Mouse (Mus musculus): ENCODE results near the gene Tcf23.

Tcf23 gene

GRCm38 (mm10) chr5:30949654-30950326 is 18.7 kb upstream of the Tcf23 start:
- in situ Hi-C loops (cut with MboI), result no loop called here

- in situ Hi-C loops (cut with MboI), result no loop called here
Measured at GRCm38 (mm10) chr5:30950451-30950850, 18.0 kb upstream of the Tcf23 start.

- in situ Hi-C loops (cut with MboI), result no loop called here
Measured at GRCm38 (mm10) chr5:30950922-30951321, 17.5 kb upstream of the Tcf23 start.

GRCm38 (mm10) chr5:30951706-30952105 is 16.8 kb upstream of the Tcf23 start:
- in situ Hi-C loops (cut with MboI), result no loop called here

GRCm38 (mm10) chr5:30952551-30952950 is 15.9 kb upstream of the Tcf23 start:
- in situ Hi-C loops (cut with MboI), result no loop called here

GRCm38 (mm10) chr5:30954065-30954464 is 14.4 kb upstream of the Tcf23 start:
- in situ Hi-C loops (cut with MboI), result no loop called here

- in situ Hi-C loops (cut with MboI), result no loop called here
Measured at GRCm38 (mm10) chr5:30954556-30954955, 13.9 kb upstream of the Tcf23 start.

GRCm38 (mm10) chr5:30955751-30956150 is 12.7 kb upstream of the Tcf23 start:
- in situ Hi-C loops (cut with MboI), result no loop called here

GRCm38 (mm10) chr5:30957891-30958290 is 10.6 kb upstream of the Tcf23 start:
- in situ Hi-C loops (cut with MboI), result no loop called here

- in situ Hi-C loops (cut with MboI), result no loop called here
Measured at GRCm38 (mm10) chr5:30959198-30959854, 9.1 kb upstream of the Tcf23 start.

- in situ Hi-C loops (cut with MboI), result no loop called here
Measured at GRCm38 (mm10) chr5:30959966-30960501, 8.4 kb upstream of the Tcf23 start, which contains the start of gene Preb. Preb (minus strand) TSS chr5:30960361.

GRCm38 (mm10) chr5:30960814-30961213 is 7.6 kb upstream of the Tcf23 start:
- in situ Hi-C loops (cut with MboI), result no loop called here

GRCm38 (mm10) chr5:30961545-30962505 is 6.6 kb upstream of the Tcf23 start:
- in situ Hi-C loops (cut with MboI), result no loop called here

GRCm38 (mm10) chr5:30963916-30964315 is 4.5 kb upstream of the Tcf23 start:
- in situ Hi-C loops (cut with MboI), result no loop called here

GRCm38 (mm10) chr5:30966189-30966588 is 2.3 kb upstream of the Tcf23 start:
- in situ Hi-C loops (cut with MboI), result no loop called here

- in situ Hi-C loops (cut with MboI), result no loop called here
Measured at GRCm38 (mm10) chr5:30969440-30969839, 978 bp downstream of the Tcf23 start.

GRCm38 (mm10) chr5:30974870-30975656 is 6.6 kb downstream of the Tcf23 start:
- in situ Hi-C loops (cut with MboI), result no loop called here

GRCm38 (mm10) chr5:30982357-30982756 is 13.9 kb downstream of the Tcf23 start:
- in situ Hi-C loops (cut with MboI), result no loop called here

GRCm38 (mm10) chr5:30992980-30993676 is 24.7 kb downstream of the Tcf23 start:
- in situ Hi-C loops (cut with MboI), result no loop called here

GRCm38 (mm10) chr5:30994074-30994473 is 25.6 kb downstream of the Tcf23 start:
- in situ Hi-C loops (cut with MboI), result no loop called here
